Mouse (Mus musculus): ENCODE results near the gene Tsx.
"Not testable (repeated sequence)": the region's sequence is repeated elsewhere in the genome, so short reads cannot be mapped to it uniquely, and the experiment has no call there.

Gene Tsx

DNA sequence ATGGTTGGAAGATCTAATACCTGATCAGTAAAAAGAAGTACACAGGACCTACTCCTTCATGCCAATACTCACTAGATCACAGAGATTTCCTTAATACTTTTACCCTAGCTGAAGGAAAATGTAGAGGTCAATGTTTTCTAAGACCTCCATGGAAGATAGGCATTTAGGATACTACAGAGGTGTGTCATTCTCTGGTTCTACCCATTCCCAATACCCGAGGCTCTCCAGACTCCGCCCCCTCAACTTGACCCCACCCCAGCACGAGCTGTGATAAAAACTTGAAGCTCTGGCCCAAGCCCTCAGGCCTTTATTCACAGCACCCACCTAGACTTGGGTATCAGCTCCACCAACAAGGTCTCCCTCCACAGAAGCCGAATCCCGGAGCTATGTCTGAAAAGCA, at the start of gene Tsx:
Gene Tsx (plus strand): TSS at position 301 of the 400 bp plus-strand sequence.
- DNase-seq (ENCODE audit: low spot score) = no peak

DNA sequence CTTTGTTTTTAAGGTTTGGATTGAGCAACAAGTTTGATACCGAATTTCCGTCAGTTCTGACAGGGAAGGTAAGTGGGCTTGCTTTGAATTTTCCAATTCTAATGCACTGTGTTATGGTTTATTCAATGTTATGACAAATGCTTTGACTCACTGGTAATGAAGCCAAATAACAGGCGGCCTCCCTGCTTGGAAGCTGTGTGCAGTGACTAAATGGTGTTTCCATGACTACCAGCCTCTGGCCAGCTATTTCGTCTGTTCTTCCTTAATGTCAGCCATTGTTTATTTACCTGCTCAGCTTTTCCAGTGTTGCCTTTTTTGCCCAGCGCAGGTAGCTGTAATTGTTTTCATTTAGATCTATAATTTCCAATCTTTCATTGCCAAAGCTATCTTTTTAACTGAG, 48.1 kb upstream of the Tsx start:
- DNase-seq (ENCODE audit: low spot score) = peak; percentile 20

DNA sequence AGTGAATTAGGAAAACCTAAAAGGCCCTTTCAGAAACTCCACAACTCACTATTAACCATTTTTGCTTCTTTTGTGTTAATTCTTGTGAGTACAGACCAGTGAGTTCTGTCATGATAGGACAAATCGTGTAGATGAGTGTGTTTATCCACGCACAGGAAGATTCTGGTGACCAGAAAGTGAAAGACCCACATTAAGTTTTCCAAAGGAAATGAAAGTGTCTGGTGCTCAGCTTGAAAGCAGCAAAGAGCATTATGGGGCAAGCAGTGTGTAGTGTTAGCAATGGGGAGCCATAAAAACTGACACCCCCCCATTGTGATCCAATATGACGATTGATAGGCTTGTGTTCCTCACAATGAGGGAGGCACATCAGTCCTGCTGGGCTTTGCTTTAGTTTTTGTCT, 45.6 kb upstream of the Tsx start:
- no peak for DNase-seq (ENCODE audit: low spot score)

DNA sequence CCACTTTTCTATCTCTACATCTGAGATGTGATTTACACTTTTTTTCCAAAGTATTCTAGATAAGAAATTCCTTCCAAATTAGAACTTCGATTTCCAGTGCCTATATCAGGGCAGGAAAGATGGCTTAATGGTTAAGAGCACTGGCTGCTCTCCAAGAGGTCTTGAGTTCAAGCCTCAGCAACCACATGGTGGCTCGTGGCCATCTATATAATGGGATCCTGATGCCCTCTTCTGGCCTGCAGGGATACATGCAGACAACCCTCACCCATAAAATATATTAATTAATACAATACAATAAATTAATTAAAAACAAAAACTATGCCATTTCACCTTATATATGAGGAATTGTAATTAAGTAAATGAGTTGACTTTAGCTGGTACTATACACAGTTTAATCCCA, 43.0 kb upstream of the Tsx start:
- DNase-seq (ENCODE audit: low spot score) = no peak

DNA sequence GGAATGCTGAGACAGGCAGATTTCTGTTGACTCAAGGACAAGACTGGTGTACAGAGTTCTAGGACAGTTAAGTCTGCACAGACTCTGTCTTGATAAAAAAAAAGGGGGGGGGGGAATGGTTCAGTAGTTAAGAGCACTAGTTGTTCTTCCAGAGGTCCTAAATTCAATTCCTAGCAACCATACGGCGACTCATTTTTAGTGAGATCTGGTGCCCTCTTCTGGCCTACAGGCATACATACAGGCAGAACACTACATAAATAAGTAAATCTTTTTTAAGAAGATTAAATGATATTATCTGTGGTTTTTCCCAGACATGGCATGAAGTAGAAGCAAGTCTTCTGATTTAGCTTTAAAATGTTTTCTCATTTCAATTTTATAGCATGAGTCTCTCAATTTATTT, 42.6 kb upstream of the Tsx start:
- DNase-seq (ENCODE audit: low spot score) = no peak

DNA sequence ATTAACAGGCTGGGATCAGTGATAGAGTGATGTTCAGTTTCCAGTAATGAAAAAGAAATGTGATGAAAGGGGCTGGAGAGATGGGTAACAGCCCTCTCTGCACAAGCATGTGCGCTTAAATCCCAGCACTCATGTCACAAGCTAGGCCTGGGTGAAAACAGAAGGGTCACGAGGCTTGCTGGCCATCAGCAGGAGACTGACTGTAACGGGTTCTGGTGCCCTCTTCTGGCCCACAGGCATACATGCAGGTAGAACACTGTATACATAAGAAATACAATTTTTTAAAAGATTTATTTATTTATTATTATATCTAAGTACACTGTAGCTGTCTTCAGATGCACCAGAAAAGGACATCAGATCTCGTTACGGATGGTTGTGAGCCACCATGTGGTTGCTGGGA, 40.0 kb upstream of the Tsx start:
- no peak for DNase-seq (ENCODE audit: low spot score)

DNA sequence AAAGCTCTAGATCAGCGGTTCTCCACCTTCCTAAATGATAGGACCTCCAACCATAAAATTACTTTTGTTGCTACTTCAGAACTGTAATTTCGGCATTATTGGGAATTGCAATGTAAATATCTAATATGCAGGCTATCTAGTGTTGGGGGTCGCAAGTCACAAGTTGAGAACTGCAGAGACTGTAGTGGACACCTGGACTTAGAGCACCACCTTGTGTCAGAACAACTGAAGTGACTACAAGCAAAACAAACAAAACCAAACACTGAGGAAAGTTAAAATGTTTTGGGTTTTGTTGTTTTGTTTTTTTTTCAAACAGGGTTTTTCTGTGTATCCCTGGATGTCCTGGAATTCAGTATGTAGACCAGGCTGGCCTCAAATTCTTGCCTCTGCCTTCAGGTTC, 29.7 kb upstream of the Tsx start:
- DNase-seq (ENCODE audit: low spot score) = no peak

DNA sequence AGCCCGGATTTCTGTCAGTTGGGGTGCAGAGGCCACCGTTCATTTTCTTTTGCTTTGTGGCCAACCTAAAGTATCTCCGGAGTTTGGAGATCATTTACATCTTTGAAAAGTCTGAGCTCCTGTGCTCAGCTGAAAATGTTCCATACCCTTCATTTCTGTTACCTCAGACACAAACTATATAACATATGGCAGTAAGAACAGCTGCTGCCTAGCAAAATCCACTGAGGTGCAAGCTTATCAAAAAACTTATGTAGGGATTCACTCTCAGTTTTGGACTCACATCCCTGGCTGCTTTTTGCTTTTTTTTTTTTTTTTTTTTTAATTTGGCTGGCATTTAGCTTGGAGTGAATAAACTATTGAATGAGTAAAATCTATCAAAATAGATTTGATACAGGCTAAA, 26.1 kb upstream of the Tsx start:
- DNase-seq (ENCODE audit: low spot score) = no peak

DNA sequence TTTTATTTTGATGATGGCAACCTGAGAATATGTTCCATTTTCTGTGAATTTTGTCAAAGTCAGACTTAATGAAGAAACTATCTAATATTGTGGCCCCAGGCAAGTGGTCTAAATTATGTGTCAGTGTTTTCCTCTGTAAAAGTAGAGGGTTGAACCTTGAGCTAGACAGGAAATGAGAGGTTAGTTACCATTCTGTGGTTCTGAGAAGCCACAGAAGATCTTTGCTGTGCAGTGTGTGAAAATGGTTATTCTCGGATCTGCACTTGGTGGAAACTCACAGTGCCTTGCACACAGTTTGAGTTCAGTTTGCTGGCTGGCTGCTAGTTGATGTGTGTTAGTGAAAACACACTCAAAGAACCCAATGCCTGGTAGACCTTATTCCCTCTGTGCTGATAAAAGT, 20.4 kb upstream of the Tsx start:
- no peak for DNase-seq (ENCODE audit: low spot score)

DNA sequence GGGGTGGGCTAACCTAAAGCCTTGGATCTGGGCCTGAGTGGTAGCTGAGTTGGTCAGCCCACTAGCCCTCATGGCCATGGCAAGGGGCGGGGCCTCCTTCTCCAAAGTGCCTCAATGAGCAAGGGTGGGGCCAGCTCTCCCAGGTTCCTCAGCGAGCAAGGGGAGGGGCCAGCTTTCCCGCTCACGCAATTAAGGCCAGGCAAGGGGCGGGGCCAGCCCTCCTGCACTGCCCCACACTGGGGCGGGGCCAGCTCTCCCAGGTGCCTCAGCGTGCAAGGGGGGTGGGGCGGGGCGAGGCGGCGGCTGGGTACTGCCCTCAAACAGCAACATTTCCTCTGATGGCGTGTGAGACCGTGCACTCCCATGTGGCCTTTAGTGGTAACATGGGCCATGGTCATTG, 9.2 kb upstream of the Tsx start:
- no peak for DNase-seq (ENCODE audit: low spot score)

DNA sequence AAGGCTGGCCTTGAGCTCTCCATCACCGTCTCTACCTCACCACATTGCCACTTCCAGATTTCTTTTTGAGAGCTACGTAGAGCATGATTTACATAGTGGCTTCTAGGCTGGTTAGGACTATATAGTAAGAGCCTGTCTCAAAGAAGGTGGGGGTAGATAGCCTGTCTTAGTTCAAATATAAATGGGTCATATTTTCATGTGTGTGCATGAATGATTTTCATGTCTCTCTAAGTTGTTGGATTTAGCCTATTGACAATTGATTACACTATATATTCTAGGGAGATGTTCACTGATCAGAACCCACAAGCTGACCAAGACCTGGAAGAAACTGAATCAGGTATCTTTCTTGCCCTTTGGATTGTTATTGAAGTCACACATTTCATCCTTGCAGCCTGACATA, 7.4 kb downstream of the Tsx start, which contains the start of gene Gm26992:
Gene Gm26992 (plus strand): TSS at position 301 of the 400 bp plus-strand sequence.
- DNase-seq (ENCODE audit: low spot score) = no peak

DNA sequence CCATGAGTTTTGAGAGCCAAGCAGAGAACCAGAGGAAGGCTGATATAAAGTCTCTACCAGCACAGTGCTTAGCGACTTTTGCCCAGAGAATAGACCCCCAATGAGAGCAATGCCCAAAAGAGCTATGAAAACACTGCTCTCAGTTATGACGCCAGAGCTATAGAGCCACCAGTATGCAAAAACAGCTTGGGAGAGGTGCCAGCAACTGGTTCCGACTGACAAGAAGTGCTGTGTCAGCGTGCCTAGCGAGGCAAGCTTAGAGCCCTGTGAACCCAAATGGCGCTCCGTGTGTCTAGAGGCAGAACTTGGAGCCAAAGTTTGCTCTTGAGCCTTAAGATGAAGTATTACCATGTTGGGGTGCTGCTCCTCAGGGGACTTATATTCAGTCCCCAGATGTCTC, 13.4 kb downstream of the Tsx start:
- DNase-seq (ENCODE audit: low spot score) = no peak

DNA sequence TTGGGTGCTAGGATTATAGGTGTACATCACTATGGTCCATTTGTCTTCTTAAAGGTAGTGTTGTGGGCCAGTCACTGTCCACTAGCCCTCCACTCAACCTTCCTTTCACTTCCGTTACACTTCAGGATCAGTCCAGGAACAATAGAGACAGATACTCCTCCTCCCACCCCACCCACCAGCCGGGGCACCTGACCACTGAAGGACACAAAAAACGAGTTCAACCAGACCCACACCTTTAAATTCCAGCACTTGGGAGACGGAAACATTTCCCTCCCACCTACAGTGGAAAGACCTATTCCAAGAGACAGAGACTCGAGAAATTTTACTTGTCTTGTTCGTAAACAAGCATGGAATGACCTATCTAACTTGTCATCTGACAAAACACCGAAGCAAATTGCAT, 18.0 kb downstream of the Tsx start:
- no peak for DNase-seq (ENCODE audit: low spot score)

DNA sequence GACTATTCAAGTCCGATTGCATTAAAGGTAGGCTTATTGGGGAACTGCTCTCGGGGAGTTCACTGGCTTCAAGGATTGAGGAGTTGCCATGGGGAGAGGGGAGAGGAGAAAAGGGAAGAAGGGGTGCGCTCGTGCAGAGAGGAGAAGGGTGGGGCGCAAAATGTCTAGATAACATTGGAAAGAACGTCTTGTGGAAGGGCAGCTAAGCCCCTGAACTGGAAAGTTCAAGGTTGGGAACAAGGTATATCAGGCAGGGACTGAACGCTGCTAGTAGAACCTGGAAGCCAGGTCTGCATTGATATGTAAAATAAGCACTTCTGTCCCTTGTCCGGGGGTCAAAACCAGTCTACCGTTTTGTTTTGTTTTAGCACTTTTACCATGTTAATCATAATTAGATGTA, 23.8 kb downstream of the Tsx start:
- no peak for DNase-seq (ENCODE audit: low spot score)

DNA sequence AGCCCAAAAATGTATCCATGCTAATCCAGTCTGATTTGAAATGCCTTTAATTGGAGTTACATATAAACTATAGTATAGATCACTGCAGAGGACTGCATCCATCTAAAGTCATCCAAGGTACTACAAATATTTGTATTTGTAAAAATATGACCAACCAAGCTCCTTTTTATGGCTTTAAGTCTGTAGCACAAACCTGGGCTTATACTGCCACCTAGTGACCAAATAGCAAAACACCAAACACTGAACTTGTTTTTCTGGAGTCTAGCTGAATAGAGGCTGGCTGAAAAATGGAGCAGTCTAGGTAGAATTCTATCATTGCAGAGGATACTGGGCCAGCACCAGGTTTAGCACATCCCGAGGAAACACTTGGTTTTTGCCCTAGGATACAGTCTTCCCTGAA, 26.5 kb downstream of the Tsx start:
- DNase-seq (ENCODE audit: low spot score) = peak; percentile 60

DNA sequence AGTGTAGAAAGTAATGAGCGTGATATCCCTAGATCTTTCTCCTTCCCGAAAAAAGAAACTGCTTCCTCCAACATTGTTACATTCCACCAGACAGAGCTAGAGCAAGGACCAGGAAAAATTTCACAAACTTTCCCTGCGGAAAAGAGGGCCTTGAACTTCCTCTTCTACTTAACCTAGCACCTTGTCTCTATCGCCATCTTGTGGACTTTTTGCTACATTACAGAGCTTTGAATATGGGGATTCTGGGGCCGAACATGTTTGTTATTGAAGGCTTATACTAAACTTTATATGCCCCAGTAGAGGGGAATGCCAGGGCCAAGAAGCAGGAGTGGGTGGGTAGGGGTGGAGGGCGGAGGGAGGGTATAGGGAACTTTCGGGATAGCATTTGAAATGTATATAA, 29.5 kb downstream of the Tsx start:
- peak; percentile 64 for DNase-seq (ENCODE audit: low spot score)

DNA sequence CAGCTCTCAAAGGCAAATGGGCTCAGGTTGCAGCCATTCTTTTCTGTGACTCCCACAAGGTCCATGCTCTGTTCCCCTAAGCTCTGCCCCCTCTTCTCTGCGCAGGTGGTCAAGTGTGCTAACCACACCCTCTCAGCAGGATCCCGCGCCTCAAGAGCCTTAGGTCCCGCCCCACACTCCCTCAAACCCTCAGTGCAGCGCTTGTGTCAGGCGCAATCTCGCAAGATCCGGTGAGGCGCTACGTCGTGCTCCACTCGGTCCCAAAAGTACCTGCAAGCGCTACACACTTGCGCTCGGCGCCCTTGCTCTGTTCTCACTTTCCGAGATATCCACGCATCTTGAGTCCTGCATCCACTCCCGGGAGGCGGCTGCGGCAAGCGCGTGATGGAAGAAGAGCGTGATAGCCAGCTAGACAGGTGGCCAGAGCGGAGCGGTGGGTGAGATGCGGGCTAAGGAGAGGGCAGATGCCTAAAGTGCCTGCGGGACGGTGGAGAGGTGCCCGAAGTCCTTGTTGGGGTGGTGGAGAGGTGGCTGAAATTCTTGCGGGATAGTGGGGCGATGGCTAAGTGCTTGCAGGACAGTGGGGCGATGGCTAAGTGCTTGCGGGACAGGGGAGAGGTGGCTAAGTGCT, 33.4 kb downstream of the Tsx start:
- no peak for DNase-seq (ENCODE audit: low spot score)

DNA sequence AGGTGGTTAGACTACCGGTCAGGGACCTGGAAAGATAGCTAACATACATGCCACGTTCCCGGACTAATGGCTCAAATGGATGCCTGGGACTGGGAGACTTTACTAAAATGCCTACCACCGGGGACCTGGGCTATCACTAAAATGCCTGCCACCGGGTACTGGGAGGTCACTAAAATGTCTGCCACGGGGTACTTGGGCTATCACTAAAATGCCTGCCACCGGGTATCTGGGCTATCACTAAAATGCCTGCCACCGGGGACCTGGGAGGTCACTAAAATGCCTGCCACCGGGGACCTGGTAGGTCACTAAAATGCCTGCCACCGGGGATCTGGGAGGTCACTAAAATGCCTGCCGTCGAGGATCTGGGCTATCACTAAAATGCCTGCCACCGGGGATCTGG, 34.2 kb downstream of the Tsx start:
- DNase-seq (ENCODE audit: low spot score) = not testable (repeated sequence)

DNA sequence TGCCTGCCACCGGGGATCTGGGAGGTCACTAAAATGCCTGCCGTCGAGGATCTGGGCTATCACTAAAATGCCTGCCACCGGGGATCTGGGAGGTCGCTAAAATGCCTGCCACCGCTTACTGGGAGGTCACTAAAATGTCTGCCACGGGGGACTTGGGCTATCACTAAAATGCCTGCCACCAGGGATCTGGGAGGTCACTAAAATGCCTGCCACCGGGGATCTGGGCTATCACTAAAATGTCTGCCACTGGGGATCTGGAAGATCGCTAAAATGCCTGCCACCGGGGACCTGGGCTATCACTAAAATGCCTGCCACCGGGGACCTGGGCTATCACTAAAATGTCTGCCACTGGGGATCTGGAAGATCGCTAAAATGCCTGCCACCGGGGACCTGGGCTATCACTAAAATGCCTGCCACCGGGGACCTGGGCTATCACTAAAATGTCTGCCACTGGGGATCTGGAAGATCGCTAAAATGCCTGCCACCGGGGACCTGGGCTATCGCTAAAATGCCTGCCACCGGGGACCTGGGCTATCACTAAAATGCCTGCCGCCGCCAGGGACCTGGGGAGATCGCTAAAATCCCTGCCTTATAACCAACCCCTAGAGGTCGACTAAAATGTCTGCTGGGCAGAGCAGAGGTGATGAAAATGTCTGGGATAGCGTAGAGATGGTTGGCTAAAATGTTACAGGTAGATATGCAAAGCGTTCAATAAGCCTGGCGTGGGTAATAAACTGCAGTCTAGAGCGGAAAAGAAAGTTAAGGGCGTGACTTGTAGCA, 34.9 kb downstream of the Tsx start:
- not testable (repeated sequence) for DNase-seq (ENCODE audit: low spot score)

DNA sequence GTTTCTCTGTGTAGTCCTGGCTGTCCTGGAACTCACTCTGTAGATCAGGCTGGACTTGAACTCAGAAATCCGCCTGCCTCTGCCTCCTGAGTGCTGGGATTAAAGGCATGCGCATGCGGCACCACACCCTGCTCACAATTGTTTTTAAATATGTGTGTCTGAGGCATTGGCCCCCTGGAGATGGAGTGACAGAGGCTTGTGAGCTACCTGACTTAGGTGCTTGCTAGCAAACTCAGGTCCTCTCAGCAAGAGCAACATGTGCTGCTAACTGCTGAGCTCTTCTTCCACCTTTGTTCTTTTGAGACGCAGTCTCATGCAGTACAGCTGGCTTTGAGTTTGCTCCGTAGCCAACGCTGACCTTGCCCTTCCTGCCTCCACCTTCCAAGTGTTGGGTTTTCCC, 38.5 kb downstream of the Tsx start:
- DNase-seq (ENCODE audit: low spot score) = no peak

DNA sequence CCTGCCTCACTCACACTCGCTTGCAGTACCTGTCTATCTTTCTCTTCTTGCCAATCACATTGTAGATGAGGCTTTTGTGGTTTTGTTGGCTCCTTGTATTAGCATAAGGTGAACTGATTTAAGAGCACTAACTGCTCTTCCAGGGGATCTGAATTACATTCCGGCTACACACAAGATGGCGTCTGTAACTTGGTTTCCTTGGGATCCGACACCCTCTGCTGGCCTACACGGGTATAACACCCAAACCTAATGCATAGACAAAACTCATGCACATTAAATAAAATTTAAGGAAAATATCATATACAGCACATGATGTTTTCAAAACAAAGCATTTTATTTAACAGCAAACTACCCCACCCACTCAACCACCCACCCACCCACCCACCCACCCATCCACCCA, 45.8 kb downstream of the Tsx start:
- DNase-seq (ENCODE audit: low spot score) = no peak

DNA sequence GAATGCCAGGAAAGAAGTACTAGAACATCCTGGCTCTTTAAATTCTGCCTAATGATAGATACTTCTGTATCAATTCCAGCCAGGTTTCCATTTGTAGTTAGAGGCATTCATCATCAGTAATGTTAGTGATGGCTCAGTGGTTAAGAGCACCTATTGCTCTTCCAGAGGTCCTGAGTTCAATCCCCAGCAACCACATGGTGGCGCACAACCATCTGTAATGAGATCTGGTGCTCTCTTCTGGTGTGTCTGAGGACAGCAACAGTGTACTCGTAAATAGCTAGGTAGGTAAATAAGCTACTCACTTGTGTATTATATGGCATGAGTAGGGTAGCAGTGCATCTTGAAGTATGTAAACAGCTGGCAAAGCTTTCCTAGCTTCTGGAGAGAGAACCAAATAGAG, 54.7 kb downstream of the Tsx start:
- DNase-seq (ENCODE audit: low spot score) = no peak

DNA sequence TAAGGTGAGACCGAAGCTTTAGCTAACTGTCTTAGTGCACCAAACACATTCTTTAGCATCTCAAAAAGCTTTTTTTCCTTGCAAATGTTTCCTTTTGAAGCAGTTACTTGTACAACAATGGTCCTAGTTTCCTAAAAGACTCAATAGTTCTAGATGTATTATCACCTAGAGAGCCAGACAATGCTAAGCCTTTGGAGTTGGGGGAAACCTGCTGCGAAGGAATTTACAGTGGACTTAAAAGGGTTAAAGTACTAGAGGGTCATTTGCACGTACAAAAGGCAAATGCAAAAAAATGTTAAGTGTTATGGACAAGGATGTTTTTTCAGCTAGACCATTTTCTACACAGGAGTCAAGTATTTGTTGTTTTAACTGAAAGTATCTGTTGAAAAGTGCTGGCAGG, 58.1 kb downstream of the Tsx start:
- DNase-seq (ENCODE audit: low spot score) = no peak

All from MN1 (cell line).